Mouse (Mus musculus) lung, postnatal 0 days (tissue): ENCODE results near the gene Rpl3.

Source experiments
- CTCF ChIP-seq: IDR thresholded peaks from 2 replicates; pipeline ENCODE4 v1.5.1; 2016; ENCODE audit warnings: antibody characterized with exemption, mild to moderate bottlenecking
- EP300 ChIP-seq: IDR thresholded peaks from 2 replicates; pipeline ENCODE4 v1.6.1; 2016; ENCODE audit warnings: antibody characterized with exemption, mild to moderate bottlenecking, control low read depth

- TF ChIP-seq CTCF, result no peak
- no peak for TF ChIP-seq EP300
Observed at GRCm38 (mm10) chr15:80135499-80135898, 43.8 kb upstream of the Rpl3 start.
